Comparison of ENCODE assay signal across 19 mouse cellular contexts in the genomic region with DNA sequence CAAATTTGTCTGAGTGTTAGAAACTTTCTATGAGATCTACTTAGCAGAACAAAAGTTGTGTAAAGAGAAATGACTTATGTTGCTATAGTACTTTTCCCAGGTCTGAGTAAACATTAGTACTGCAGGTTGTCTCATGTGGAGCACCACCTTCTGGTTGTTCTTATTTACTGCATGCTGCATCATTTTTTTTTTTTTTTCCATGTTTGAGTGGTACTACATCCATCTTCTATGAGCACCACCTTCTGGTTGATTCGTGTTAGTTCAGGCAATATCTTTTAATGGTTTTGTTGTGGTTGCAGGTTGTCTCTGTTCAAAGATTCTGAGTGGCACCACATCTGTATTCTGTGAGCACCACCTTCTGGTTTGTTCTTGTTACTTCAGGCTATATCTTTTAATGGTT. TPM values are rescaled to one million over a fixed set of nuclear protein-coding genes. Genes with fewer than 3 reads are reported as not detected.
DNase-seq lines count a peak whose midpoint lies in the region; ATAC-seq and TF ChIP-seq lines count a peak whose summit lies in the region.
"Not testable (repeated sequence)": the region's sequence is repeated elsewhere in the genome, so short reads cannot be mapped to it uniquely, and the experiment has no call there.
"Had no signal": no experiment of that assay in that cellular context is flagged by ENCODE, and none has a peak within 500 bp of the region (broad histone marks: within the 10 kb centered on the region; RNA-seq: fewer than 3 reads in every experiment).

No protein-coding gene starts in this region.

- TF ChIP-seq EP300 in CH12.LX (IDR thresholded peaks at IDR 0.05; ENCODE audit: low read length); MEL (IDR thresholded peaks at IDR 0.05; ENCODE audit: low read depth in 1 of 2, low read length in 2 of 2): not testable (repeated sequence)

- dilution Hi-C loops in CH12.LX (cut with MboI; ENCODE audit: extremely low pct_ligation_motif_present, extremely low pct_unique_long_range_greater_than_20kb, low sequenced_read_pairs) = not testable (repeated sequence)

- DNase-seq in CH12.LX (ENCODE audit: extremely low read depth); MEL (ENCODE audit: low read depth, low spot score): not testable (repeated sequence)
- peak; percentile 9 for DNase-seq in hindbrain, postnatal 0 days (ENCODE audit: low spot score)
- DNase-seq in midbrain, postnatal 0 days (ENCODE audit: low spot score) = peak; percentile 31

- not testable (repeated sequence) for H3K9ac ChIP-seq in CH12.LX (ENCODE audit: insufficient read depth, low read depth); MEL (ENCODE audit: control insufficient read depth, low read depth, low read length, poor library complexity, severe bottlenecking); hindbrain, postnatal 0 days (replicated peaks; ENCODE audit: low read length); midbrain, postnatal 0 days (replicated peaks; ENCODE audit: low read length, poor library complexity, severe bottlenecking)

- H3K4me1 ChIP-seq in CH12.LX (ENCODE audit: control insufficient read depth in 1 of 2, insufficient read depth in 2 of 2); MEL (ENCODE audit: control insufficient read depth in 1 of 2, insufficient read depth in 2 of 2, low read length in 2 of 2); hindbrain, postnatal 0 days (ENCODE audit: insufficient read depth, low read length); midbrain, postnatal 0 days (ENCODE audit: insufficient read depth, low read length): not testable (repeated sequence)

- not testable (repeated sequence) for H3K27me3 ChIP-seq in CH12.LX (replicated peaks); MEL (ENCODE audit: control insufficient read depth in 1 of 2, insufficient read depth in 2 of 2, low read length in 2 of 2); hindbrain, postnatal 0 days (ENCODE audit: insufficient read depth, low read length); midbrain, postnatal 0 days (ENCODE audit: insufficient read depth, low read length)

- not testable (repeated sequence) for ATAC-seq in hindbrain, postnatal 0 days; midbrain, postnatal 0 days (ENCODE audit: low FRiP score)

- not testable (repeated sequence) for H3K27ac ChIP-seq in CH12.LX (ENCODE audit: insufficient read depth, low read depth); MEL (ENCODE audit: control insufficient read depth, low read depth, low read length); hindbrain, postnatal 0 days; midbrain, postnatal 0 days (ENCODE audit: low read depth, low read length)

- not testable (repeated sequence) for H3K4me2 ChIP-seq in CH12.LX (ENCODE audit: insufficient read depth, low read depth, poor library complexity, severe bottlenecking); hindbrain, postnatal 0 days (ENCODE audit: low read depth, low read length); midbrain, postnatal 0 days (ENCODE audit: low read depth, low read length, poor library complexity, severe bottlenecking)

- WGBS in hindbrain, postnatal 0 days = 50% methylated on average over 1 of the region's 1 CpGs
- WGBS in midbrain, postnatal 0 days = 50% methylated on average over 1 of the region's 1 CpGs

- in situ Hi-C loops in CH12.LX (cut with MboI; ENCODE audit: low pct_ligation_motif_present, low pct_unique_long_range_greater_than_20kb, low sequenced_read_pairs) = not testable (repeated sequence)

- TF ChIP-seq RAD21 in CH12.LX (IDR thresholded peaks at IDR 0.05; ENCODE audit: low read depth, low read length) = not testable (repeated sequence)
- TF ChIP-seq RAD21 in MEL (IDR thresholded peaks at IDR 0.05; ENCODE audit: low read depth, low read length) = peak; percentile 16

- TF ChIP-seq CTCF in CH12.LX (conservative IDR thresholded peaks at IDR 0.05 in 1 of 2, IDR thresholded peaks at IDR 0.05 in 1 of 2; ENCODE audit: low read depth in 2 of 2, low read length in 2 of 2) = not testable (repeated sequence)
- peak in 2 of 3 experiments; percentile 8 to 29; a peak in 2 of 6 replicates for TF ChIP-seq CTCF in MEL (IDR thresholded peaks at IDR 0.05 in 2 of 3, conservative IDR thresholded peaks at IDR 0.05 in 1 of 3; ENCODE audit: control insufficient read depth in 1 of 3, insufficient read depth in 1 of 3, low read depth in 2 of 3, low read length in 3 of 3, poor library complexity in 1 of 3, severe bottlenecking in 1 of 3)
- TF ChIP-seq CTCF in hindbrain, postnatal 0 days (IDR thresholded peaks at IDR 0.05; ENCODE audit: low read depth) = peak; percentile 32
- peak; percentile 42; the same call in 1 of the 2 replicates for TF ChIP-seq CTCF in midbrain, postnatal 0 days (IDR thresholded peaks at IDR 0.05)

- not testable (repeated sequence) for H3K4me3 ChIP-seq in CH12.LX (replicated peaks in 1 of 3; ENCODE audit: low read depth in 2 of 3, low read length in 2 of 3, poor library complexity in 1 of 3); MEL (ENCODE audit: control insufficient read depth in 1 of 2, insufficient read depth in 1 of 2, low read depth in 2 of 2, low read length in 2 of 2); hindbrain, postnatal 0 days (ENCODE audit: low read length); midbrain, postnatal 0 days (ENCODE audit: low read depth, low read length)

- not testable (repeated sequence) for H3K9me3 ChIP-seq in CH12.LX (replicated peaks; ENCODE audit: low read length); MEL (replicated peaks; ENCODE audit: insufficient read depth, low read length); hindbrain, postnatal 0 days (ENCODE audit: low read length); midbrain, postnatal 0 days (ENCODE audit: low read length)

- not testable (repeated sequence) for H3K79me2 ChIP-seq in CH12.LX (replicated peaks; ENCODE audit: control insufficient read depth, extremely low read depth, insufficient read depth, poor library complexity, severe bottlenecking); MEL (ENCODE audit: control insufficient read depth, insufficient read depth, low read length, poor library complexity)

- not testable (repeated sequence) for TF ChIP-seq POLR2A in CH12.LX (IDR thresholded peaks at IDR 0.05; ENCODE audit: low read depth, low read length); MEL (IDR thresholded peaks at IDR 0.05; ENCODE audit: control insufficient read depth in 1 of 2, insufficient read depth in 1 of 2, low read depth in 1 of 2, low read length in 2 of 2, poor library complexity in 1 of 2)

- not testable (repeated sequence) for H3K36me3 ChIP-seq in CH12.LX (replicated peaks in 1 of 2; ENCODE audit: control insufficient read depth in 1 of 2, insufficient read depth in 1 of 2, low read length in 1 of 2); MEL (ENCODE audit: control insufficient read depth in 1 of 2, insufficient read depth in 2 of 2, low read length in 2 of 2); hindbrain, postnatal 0 days (ENCODE audit: insufficient read depth, low read length); midbrain, postnatal 0 days (ENCODE audit: insufficient read depth, low read length)

TF ChIP-seq in CH12.LX, 34 proteins besides CTCF, POLR2A, EP300 and RAD21:
- TF ChIP-seq ZNF384 (IDR thresholded peaks at IDR 0.05; ENCODE audit: low read depth, low read length) = peak; percentile 47

TF ChIP-seq in MEL, 35 proteins besides CTCF, POLR2A, EP300 and RAD21:
- TF ChIP-seq SMC3 (IDR thresholded peaks at IDR 0.05; ENCODE audit: low read depth, low read length) = peak; percentile 30; the same call in 1 of the 2 replicates
- peak; percentile 60 for TF ChIP-seq ZNF384 (IDR thresholded peaks at IDR 0.05; ENCODE audit: low read depth, low read length)

RNA-seq across cellular contexts. Expression of gene Gm8332, which starts 7.0 kb away (rescaled TPM):
- total RNA-seq in CH12.LX (2012; rRNA removed) = not detected in 2 replicates
- total RNA-seq in CH12.LX (2014; rRNA removed) = not detected in 2 replicates
- polyA plus RNA-seq in CH12.LX (2012; ENCODE audit: insufficient read length, low read depth) = not detected in 2 replicates
- not detected in 2 replicates for total RNA-seq in MEL (2012; rRNA removed)
- polyA plus RNA-seq in MEL (2012; ENCODE audit: insufficient read depth in 1 of 2, insufficient read length in 2 of 2, low read depth in 1 of 2, low replicate concordance in 2 of 2, missing spikeins in 1 of 2) = not detected
- total RNA-seq in hindbrain, postnatal 0 days (2014; rRNA removed) = not detected in 2 replicates
- polyA plus RNA-seq in hindbrain, postnatal 0 days (2015; fragmentation: Nextera tagmentation; extraction: Ambion mirVana) = not detected in 2 replicates
- not detected in 2 replicates for total RNA-seq in midbrain, postnatal 0 days (2014; rRNA removed)
- polyA plus RNA-seq in midbrain, postnatal 0 days (2015; fragmentation: Nextera tagmentation; extraction: Ambion mirVana) = not detected in 2 replicates
- total RNA-seq: adrenal gland, adult 18-20 months; adrenal gland, adult 8-10 months; adrenal gland, postnatal 14 days; adrenal gland, postnatal 36 days; forebrain, postnatal 0 days had no signal
- polyA plus RNA-seq: activated CD4-positive, CD25-positive, alpha-beta regulatory T cell, adult 4 months; CD4-positive, CD25-positive, alpha-beta regulatory T cell, adult 4 months; cerebellum, adult 2 months; cortical plate, adult 2 months; embryonic facial prominence, embryonic 10.5 days; embryonic facial prominence, embryonic 12.5 days; embryonic facial prominence, embryonic 14.5 days; forebrain, embryonic 11.5 days; forebrain, embryonic 13.5 days; forebrain, embryonic 15.5 days; forebrain, postnatal 0 days had no signal

RNA-seq across cellular contexts. Expression of gene Gm5662, which starts 31.4 kb away (rescaled TPM):
- total RNA-seq in CH12.LX (2012; rRNA removed) (not detected in 2 replicates), CH12.LX (2014; rRNA removed) (not detected in 2 replicates), MEL (2012; rRNA removed) (not detected in 2 replicates)
- polyA plus RNA-seq in CH12.LX (2012; ENCODE audit: insufficient read length, low read depth) (not detected in 2 replicates), MEL (2012; ENCODE audit: insufficient read depth in 1 of 2, insufficient read length in 2 of 2, low read depth in 1 of 2, low replicate concordance in 2 of 2, missing spikeins in 1 of 2) (not detected)
- total RNA-seq in hindbrain, postnatal 0 days (2014; rRNA removed) = not detected in 2 replicates
- not detected in 2 replicates for polyA plus RNA-seq in hindbrain, postnatal 0 days (2015; fragmentation: Nextera tagmentation; extraction: Ambion mirVana)
- total RNA-seq in midbrain, postnatal 0 days (2014; rRNA removed) = not detected in 2 replicates
- not detected in 2 replicates for polyA plus RNA-seq in midbrain, postnatal 0 days (2015; fragmentation: Nextera tagmentation; extraction: Ambion mirVana)
- total RNA-seq: adrenal gland, adult 18-20 months; adrenal gland, adult 8-10 months; adrenal gland, postnatal 14 days; adrenal gland, postnatal 36 days; forebrain, postnatal 0 days had no signal
- polyA plus RNA-seq: activated CD4-positive, CD25-positive, alpha-beta regulatory T cell, adult 4 months; CD4-positive, CD25-positive, alpha-beta regulatory T cell, adult 4 months; cerebellum, adult 2 months; cortical plate, adult 2 months; embryonic facial prominence, embryonic 10.5 days; embryonic facial prominence, embryonic 12.5 days; embryonic facial prominence, embryonic 14.5 days; forebrain, embryonic 11.5 days; forebrain, embryonic 13.5 days; forebrain, embryonic 15.5 days; forebrain, postnatal 0 days had no signal
